Mouse (Mus musculus): Measurements from ENCODE around the gene Kcnn1. TPM values are rescaled to one million over a fixed set of nuclear protein-coding genes. Genes with fewer than 3 reads are reported as not detected.

The Kcnn1 gene
- total RNA-seq, 2 experiments from 2014 or later = 18.1 to 21.5 TPM

- H3K27ac ChIP-seq = no peak overlapping the region
- DNase-seq = no peak
- no peak for TF ChIP-seq CTCF (IDR thresholded peaks at IDR 0.05)
- intact Hi-C loops (cut with DNase I) = loop anchor here (1.0 to 5.0 kb wide), 2 partner anchors 25 to 77 kb away; no protein-coding TSS in a partner anchor
- H3K4me3 ChIP-seq = no peak overlapping the region
Measured at GRCm38 (mm10) chr8:70843941-70844340, 19.1 kb downstream of the Kcnn1 start.

- DNase-seq = no peak
- intact Hi-C loops (cut with DNase I) = loop anchor here (5.0 kb wide), 1 partner anchor 76 kb away; no protein-coding TSS in a partner anchor
- no peak overlapping the region for H3K4me3 ChIP-seq
- H3K27ac ChIP-seq = no peak overlapping the region
- no peak for TF ChIP-seq CTCF (IDR thresholded peaks at IDR 0.05)
Measured at GRCm38 (mm10) chr8:70843214-70843773, 19.8 kb downstream of the Kcnn1 start.

- intact Hi-C loops (cut with DNase I) = loop anchor here (5.0 kb wide), 1 partner anchor 75 kb away; no protein-coding TSS in a partner anchor
- Histone ChIP-seq H3K27ac (no peak overlapping the region), H3K4me3 (no peak overlapping the region)
- no peak for TF ChIP-seq CTCF (IDR thresholded peaks at IDR 0.05)
- DNase-seq = no peak
Measured at GRCm38 (mm10) chr8:70842484-70842883, 20.6 kb downstream of the Kcnn1 start.

GRCm38 (mm10) chr8:70841147-70842072 lies 21.6 kb downstream of the Kcnn1 start:
- peak; percentile 100 for TF ChIP-seq CTCF (IDR thresholded peaks at IDR 0.05)
- H3K4me3 ChIP-seq = no peak overlapping the region
- DNase-seq = peak; percentile 91
- peak overlapping the region; percentile 91; the same call in 1 of the 2 replicates for H3K27ac ChIP-seq
- intact Hi-C loops (cut with DNase I) = loop anchor here (1.0 to 5.0 kb wide), 3 partner anchors 20 to 121 kb away; no protein-coding TSS in a partner anchor

- DNase-seq = no peak
- TF ChIP-seq CTCF (IDR thresholded peaks at IDR 0.05) = no peak
- peak overlapping the region; percentile 91 for H3K27ac ChIP-seq
- intact Hi-C loops (cut with DNase I) = loop anchor here (2.0 to 5.0 kb wide), 2 partner anchors 73 to 120 kb away; no protein-coding TSS in a partner anchor
- H3K4me3 ChIP-seq = no peak overlapping the region
Measured at GRCm38 (mm10) chr8:70840590-70840989, 22.5 kb downstream of the Kcnn1 start.

- intact Hi-C loops (cut with DNase I) = loop anchor here (2.0 to 5.0 kb wide), 2 partner anchors 72 to 119 kb away; no protein-coding TSS in a partner anchor
- peak within 1 kb of the TSS; percentile 95 for H3K4me3 ChIP-seq
- no peak for TF ChIP-seq CTCF (IDR thresholded peaks at IDR 0.05)
- peak within 1 kb of the TSS; percentile 94 for H3K27ac ChIP-seq
- DNase-seq = peak; percentile 100
Measured at GRCm38 (mm10) chr8:70839408-70840351, 23.4 kb downstream of the Kcnn1 start, which contains the start of gene Arrdc2. Arrdc2 (minus strand) TSS chr8:70839720.

- peak overlapping the region; percentile 94 for H3K27ac ChIP-seq
- peak; percentile 72 for DNase-seq
- intact Hi-C loops (cut with DNase I) = no loop called here
- TF ChIP-seq CTCF (IDR thresholded peaks at IDR 0.05) = no peak; the same call in 1 of the 2 replicates
- H3K4me3 ChIP-seq = peak overlapping the region; percentile 95
Measured at GRCm38 (mm10) chr8:70838654-70839407, 24.2 kb downstream of the Kcnn1 start.

- no peak for TF ChIP-seq CTCF (IDR thresholded peaks at IDR 0.05)
- peak; percentile 75 for DNase-seq
- peak overlapping the region; percentile 95 for H3K4me3 ChIP-seq
- H3K27ac ChIP-seq = peak overlapping the region; percentile 94
- intact Hi-C loops (cut with DNase I) = no loop called here
Measured at GRCm38 (mm10) chr8:70836666-70837065, 26.4 kb downstream of the Kcnn1 start.

- H3K27ac ChIP-seq = peak overlapping the region; percentile 94
- H3K4me3 ChIP-seq = peak overlapping the region; percentile 53
- intact Hi-C loops (cut with DNase I) = no loop called here
- peak; percentile 82 for DNase-seq
- no peak for TF ChIP-seq CTCF (IDR thresholded peaks at IDR 0.05)
Measured at GRCm38 (mm10) chr8:70834071-70834470, 29.0 kb downstream of the Kcnn1 start.

GRCm38 (mm10) chr8:70833520-70833919 lies 29.5 kb downstream of the Kcnn1 start:
- Histone ChIP-seq H3K4me3 (peak overlapping the region; percentile 53), H3K27ac (peak overlapping the region; percentile 94)
- no peak for TF ChIP-seq CTCF (IDR thresholded peaks at IDR 0.05)
- intact Hi-C loops (cut with DNase I) = no loop called here
- peak; percentile 97 for DNase-seq

- peak overlapping the region; percentile 94 for H3K27ac ChIP-seq
- intact Hi-C loops (cut with DNase I) = no loop called here
- peak; percentile 57 for DNase-seq
- TF ChIP-seq CTCF (IDR thresholded peaks at IDR 0.05) = no peak
- H3K4me3 ChIP-seq = peak overlapping the region; percentile 53
Measured at GRCm38 (mm10) chr8:70833018-70833482, 30.0 kb downstream of the Kcnn1 start.
